Mouse (Mus musculus) heart, embryonic 14.5 days (tissue): ENCODE measurements at regions not wholly inside any gene's neighbourhood (a gene's known extent, or its start where the extent isn't known, plus 50 kb on each side); places are given as distances from the start of the nearest gene placed in this dataset.

Experiments
- ATAC-seq: fragments of 200-750 bp; cut with Nextera tagmentation; 2 replicates; pipeline ENCODE4 v1.8.0; 2017; ENCODE audit warnings: low read depth, moderate TSS enrichment; ENCODE audit not compliant: insufficient number of reproducible peaks, insufficient read depth, low FRiP score
- H3K27ac ChIP-seq, 2 experiments: fragments of 200-500 bp in 1 of 2; fragments of 300-500 bp in 1 of 2; sonication (generic) in 1 of 2; replicated peaks in 1 of 2; 2 replicates each; pipeline ENCODE4 v1.5.1; 2012 to 2014; ENCODE audit warnings: low read depth in 2 of 2, low read length in 2 of 2, control low read depth in 1 of 2, mild to moderate bottlenecking in 1 of 2, mixed read lengths in 1 of 2; ENCODE audit not compliant: control insufficient read depth in 1 of 2, insufficient read depth in 1 of 2
- H3K27me3 ChIP-seq: fragments of 300-500 bp; sonication (generic); 2 replicates; pipeline ENCODE4 v1.6.1; 2014; ENCODE audit warnings: mild to moderate bottlenecking, low read length, control low read depth; ENCODE audit not compliant: control insufficient read depth, insufficient read depth
- H3K36me3 ChIP-seq: fragments of 300-500 bp; sonication (generic); 2 replicates; pipeline ENCODE4 v1.6.1; 2014; ENCODE audit warnings: mild to moderate bottlenecking, control low read depth, low read length, mixed read lengths; ENCODE audit not compliant: control insufficient read depth, insufficient read depth
- H3K4me1 ChIP-seq, 2 experiments: fragments of 200-500 bp in 1 of 2; fragments of 300-500 bp in 1 of 2; sonication (generic) in 1 of 2; 2 replicates each; pipeline ENCODE4 v1.6.1; 2012 to 2014; ENCODE audit warnings: low read length in 2 of 2, control low read depth in 1 of 2, mixed read lengths in 1 of 2; ENCODE audit not compliant: control insufficient read depth in 2 of 2, insufficient read depth in 2 of 2
- H3K4me2 ChIP-seq: fragments of 300-500 bp; sonication (generic); 2 replicates; pipeline ENCODE4 v1.6.1; 2014; ENCODE audit warnings: mild to moderate bottlenecking, low read length
- H3K4me3 ChIP-seq, 2 experiments: fragments of 200-500 bp in 1 of 2; fragments of 300-500 bp in 1 of 2; sonication (generic) in 1 of 2; 2 replicates each; pipeline ENCODE4 v1.5.1; 2012 to 2014; ENCODE audit warnings: low read length in 2 of 2, mild to moderate bottlenecking in 2 of 2, control low read depth in 1 of 2, low read depth in 1 of 2, moderate library complexity in 1 of 2; ENCODE audit not compliant: control insufficient read depth in 1 of 2, insufficient read depth in 1 of 2
- H3K9ac ChIP-seq: fragments of 300-500 bp; sonication (generic); 2 replicates; pipeline ENCODE4 v1.6.1; 2014; ENCODE audit warnings: mild to moderate bottlenecking, low read length
- H3K9me3 ChIP-seq: fragments of 300-500 bp; sonication (generic); 2 replicates; pipeline ENCODE4 v1.6.1; 2016; ENCODE audit warnings: low read length, control low read depth; ENCODE audit not compliant: control insufficient read depth
- WGBS: fragments of 180-500 bp; shearing (Covaris S2); extraction: QIAGEN DNeasy Blood & Tissue Kit; methylation state at CpG from one replicate; pipeline ENCODE4 v1.1.7; 2014; 5-methylcytosine and 5-hydroxymethylcytosine counted together

GRCm38 (mm10) chr14:14643533-14643932 lies 58.5 kb upstream of the Slc4a7 start:
- ATAC-seq: no peak
- no peak overlapping the region for H3K4me2 ChIP-seq
- no peak overlapping the region for H3K27ac ChIP-seq
- no peaks in the 10 kb centered on the region for H3K9me3 ChIP-seq
- H3K36me3 ChIP-seq: no peaks in the 10 kb centered on the region
- H3K9ac ChIP-seq: no peak overlapping the region
- no peaks in the 10 kb centered on the region for H3K27me3 ChIP-seq
- no peaks in the 10 kb centered on the region for H3K4me1 ChIP-seq
- 85% methylated on average over 3 of the region's 3 CpGs for WGBS
- H3K4me3 ChIP-seq: no peak overlapping the region

- 58% methylated on average over 3 of the region's 3 CpGs for WGBS
- Histone ChIP-seq H3K9ac (no peak overlapping the region), H3K4me1 (no peaks in the 10 kb centered on the region), H3K27me3 (no peaks in the 10 kb centered on the region), H3K4me3 (no peak overlapping the region), H3K4me2 (no peak overlapping the region), H3K27ac (no peak overlapping the region), H3K9me3 (no peaks in the 10 kb centered on the region), H3K36me3 (no peaks in the 10 kb centered on the region)
- no peak for ATAC-seq
Measured at GRCm38 (mm10) chr14:14645084-14645483, 57.0 kb upstream of the Slc4a7 start.
